Mouse (Mus musculus) gonadal fat pad, adult 2 months (tissue): ENCODE data around the gene Grem1. TPM values are rescaled to one million over a fixed set of nuclear protein-coding genes. Genes with fewer than 3 reads are reported as not detected.

ENCODE experiments used
- DNase-seq: peaks from one replicate; pipeline ENCODE4 v3.0.0-alpha.2; 2012; ENCODE audit warnings: low read depth
- polyA plus RNA-seq: library from polyadenylated mRNA; depleted of rRNA; stranded (reverse); fragments of >200 nt; gene quantifications from 2 replicates; pipeline ENCODE4 v1.2.3, GENCODE M21; 2012; rRNA removed

Grem1 gene
- 0.49 and 0.58 TPM in 2 replicates for polyA plus RNA-seq

DNA sequence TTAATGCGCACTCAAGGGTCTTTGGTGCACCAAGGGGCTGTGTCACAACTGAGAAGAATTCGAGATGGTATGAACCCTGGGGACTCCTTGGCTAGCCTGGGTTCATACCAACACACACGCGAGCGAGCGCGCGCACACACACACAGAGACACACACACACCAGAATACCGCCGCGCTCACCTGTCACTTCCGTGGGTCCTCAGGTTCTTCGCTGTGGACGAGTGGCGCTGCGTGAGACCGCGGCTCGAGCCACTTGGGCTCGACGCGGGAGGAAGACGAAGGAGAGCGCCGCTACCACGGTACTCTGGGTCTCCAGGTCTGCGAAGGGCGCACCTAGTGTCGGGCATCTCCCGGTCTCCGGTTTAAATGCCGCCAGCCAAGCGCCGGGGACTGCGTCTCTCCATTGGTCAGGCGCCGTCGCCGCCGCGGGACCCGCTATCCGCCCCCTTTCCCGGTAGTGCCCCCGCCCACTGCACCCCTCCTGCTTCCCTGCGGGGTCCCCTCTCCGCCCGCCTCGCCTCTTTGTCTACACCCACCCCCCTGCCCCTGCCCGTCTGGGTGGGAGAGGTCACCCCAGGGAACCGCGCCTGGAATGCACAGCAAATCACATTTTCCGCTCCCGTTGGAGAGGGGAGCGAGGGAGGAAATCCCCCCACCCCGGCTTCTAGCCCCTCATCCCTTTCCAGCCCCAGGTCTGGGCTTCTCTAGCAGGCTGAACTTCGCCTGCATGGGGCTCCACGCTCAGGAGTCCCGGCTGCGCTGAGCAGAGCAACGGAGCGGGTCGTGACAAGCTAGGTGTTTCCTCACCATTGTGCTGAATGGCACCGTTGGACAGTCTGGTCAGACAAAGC, at the start of gene Grem1:
Gene Grem1, minus strand, starts transcription at position 336 of the 851 bp plus-strand sequence.
- no peak for DNase-seq

DNA sequence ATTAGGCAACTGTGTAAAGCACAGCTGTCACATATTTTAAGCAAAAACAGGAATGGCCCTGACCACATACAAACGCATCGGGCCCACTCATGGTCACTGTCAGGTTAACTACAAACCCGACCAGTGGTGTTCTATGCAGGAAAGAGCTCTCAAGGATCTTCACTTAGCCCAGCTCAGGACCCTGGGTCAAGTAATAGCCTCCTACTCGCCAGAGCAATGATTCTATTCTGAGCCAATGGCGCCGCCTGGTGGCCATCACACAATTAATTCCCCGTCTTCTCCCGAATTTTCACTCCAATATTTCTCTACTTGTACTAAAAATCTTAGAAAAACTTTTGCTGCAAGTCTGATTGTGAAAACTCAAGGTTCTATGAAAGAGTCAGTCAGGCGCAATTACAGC, 49.2 kb upstream of the Grem1 start:
- DNase-seq, result no peak

DNA sequence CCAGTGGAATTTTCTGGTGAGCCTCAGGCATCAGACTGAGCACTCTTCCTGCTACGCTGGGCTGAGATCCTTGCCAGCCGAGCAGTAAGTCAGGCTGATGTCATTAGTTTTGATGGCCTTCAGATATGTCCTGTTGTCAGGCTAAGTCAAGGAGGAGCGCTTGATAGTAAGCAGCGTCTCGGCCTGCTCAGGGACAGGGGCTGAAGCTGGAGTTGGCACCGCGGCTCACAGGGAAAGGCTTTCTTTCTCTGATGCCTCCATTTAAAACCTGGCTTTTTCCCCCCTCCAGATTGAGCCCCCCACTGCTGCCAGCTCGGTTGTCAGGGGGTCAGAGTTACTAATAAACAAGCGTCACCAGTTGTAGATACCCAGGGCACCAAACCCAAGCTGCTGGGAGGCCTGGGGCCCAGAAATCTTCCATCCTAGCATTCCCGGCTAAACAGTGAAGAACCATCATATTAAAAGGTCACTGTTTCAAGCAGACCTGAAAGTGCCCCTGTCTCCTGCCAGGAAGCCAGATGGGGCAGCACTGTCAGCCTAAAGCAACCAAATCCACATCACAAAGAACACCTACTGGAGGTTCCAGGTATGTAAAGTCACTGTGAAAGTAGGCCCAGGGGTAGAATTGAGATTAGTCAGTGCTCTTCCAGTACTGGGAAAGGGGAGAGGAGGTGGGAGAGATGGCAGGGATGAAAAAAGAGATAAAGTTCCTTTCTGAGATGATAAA, 48.6 kb upstream of the Grem1 start:
- DNase-seq, result no peak

DNA sequence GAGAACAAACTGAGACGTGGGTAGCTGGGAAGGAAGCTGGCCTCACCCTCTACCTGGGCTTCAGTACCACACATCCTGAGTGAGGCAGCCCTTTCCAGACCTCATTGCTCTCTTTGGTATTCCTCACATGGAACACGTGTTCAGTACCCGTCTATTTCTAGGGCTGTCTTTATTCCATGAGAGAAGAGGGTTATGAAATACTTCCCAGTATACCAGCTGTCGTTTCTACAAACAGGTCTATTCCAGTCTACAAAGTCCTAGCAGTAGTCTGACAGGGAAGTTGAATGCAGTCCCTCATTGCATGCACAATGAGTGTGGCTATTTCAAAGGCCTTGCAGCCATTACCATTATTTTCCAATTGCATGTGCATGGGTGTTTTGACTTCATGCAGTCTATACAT, 47.3 kb upstream of the Grem1 start:
- no peak for DNase-seq

DNA sequence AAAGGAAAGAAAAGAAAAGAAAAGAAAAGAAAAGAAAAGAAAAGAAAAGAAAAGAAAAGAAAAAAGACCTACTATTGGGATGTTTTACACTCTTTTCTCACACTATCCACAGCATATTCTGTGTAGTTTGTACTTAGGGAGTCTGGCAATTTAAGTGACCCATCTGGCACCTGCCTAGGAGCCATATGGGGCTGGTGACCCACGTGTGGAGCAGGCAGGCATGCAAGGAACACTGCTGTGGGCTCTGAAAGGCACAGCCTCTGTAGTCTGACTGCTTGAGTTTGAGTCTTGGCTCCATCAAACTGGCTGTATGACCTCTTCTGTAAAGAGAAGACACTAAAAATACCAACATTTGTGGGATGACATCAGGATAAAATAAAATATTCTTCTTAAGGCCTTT, 45.3 kb upstream of the Grem1 start:
- DNase-seq, result no peak

DNA sequence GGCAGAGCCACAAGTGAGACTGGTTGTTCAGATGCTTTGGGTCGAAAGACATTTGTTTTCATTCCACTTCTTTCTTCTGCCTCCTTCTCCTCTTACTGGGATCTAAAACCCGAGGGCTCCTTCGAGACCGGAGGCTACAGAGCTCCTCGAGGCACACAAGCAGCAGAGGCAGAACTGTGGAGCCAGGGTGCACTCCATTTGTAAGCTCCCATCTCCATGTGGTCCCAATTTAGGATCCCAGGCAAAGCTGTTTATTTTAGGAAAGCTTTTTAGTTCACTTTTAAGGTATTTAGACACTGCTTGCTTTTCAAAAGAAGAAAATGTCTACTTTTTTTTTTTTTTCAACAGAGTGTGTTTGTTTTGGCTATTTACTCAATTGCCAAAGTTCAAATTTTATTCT, 42.4 kb upstream of the Grem1 start:
- no peak for DNase-seq

DNA sequence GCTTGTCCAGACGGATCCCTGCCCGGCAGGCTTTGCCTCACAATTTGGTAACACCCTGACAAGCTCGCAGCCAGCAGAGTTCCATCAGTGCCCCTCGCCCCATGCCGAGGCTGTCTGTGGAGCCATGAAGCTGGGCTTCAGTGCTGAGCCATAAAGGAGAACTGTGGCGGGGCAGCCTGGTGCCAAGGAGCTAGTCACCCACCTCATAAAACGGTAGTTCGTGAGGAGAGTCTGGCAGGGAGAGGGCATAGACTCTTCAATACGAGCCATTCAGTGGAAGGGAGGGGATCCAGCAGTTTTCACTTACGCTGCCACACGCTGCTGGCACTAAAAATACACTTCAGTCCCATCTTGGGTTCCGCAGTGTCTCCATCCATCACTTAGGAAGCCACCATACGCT, 40.2 kb upstream of the Grem1 start:
- no peak for DNase-seq

DNA sequence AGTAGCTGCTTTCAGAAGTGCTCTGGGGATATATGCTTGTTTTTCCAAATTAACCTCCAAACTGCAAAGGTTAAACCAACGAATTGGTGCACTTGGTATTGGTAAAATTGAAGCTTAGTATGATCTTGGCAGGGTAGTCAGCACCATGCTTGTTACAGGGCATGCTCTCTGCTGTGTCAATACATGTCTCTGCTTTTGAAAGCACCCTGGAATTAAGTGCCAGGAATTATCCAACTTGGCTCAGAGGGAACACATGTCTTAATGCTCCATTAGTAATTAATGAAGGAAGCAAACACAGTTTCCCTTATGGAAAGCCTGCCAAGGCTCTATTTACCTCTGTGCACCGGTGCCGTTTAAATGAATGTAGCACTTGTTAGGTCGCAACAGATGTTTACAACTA, 36.7 kb upstream of the Grem1 start:
- peak; percentile 85 for DNase-seq

DNA sequence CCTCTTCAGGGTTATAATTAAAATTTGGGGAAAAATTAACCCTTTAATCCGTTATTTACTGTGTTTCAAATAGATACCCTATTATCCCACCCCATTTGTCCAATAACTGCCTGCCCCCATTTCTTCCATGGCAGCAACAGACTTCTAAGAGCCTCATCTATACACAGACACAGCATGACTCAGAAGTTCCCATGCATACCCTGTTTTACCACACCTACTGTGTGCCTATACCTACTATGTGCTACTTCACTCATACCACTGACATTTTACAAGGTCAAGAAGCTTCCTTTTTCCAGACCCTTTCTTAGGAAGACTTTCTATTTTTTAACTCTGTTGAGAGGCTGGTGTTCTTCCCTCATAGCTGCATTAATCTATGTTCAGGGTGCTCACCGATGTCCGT, 35.1 kb upstream of the Grem1 start:
- no peak for DNase-seq

DNA sequence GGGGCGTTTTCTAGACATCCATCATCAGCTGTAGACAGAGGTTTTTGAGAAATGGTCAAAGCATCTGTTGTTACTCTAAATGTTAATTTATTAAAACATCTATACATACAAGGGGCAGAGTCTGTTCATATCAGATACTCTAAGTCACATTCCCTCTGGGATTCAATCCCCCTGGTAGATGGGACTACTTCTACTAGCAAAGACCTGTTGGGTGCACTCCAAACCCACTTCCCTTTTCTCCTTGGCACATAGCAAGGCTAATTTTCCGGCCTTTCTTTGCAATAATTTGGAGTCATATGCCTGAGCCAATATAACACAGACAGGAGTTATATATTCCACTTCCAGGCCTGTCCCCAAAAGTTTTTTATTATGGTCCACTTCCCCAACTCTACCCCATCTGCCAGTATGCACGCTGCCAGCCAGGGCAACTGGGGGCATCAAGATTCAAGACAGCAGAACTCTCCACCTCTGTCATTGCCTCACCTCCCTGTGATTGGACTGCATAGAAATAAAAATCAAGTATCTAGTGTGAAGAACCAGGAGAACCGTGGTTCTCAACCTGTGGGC, 30.5 kb upstream of the Grem1 start:
- no peak for DNase-seq

DNA sequence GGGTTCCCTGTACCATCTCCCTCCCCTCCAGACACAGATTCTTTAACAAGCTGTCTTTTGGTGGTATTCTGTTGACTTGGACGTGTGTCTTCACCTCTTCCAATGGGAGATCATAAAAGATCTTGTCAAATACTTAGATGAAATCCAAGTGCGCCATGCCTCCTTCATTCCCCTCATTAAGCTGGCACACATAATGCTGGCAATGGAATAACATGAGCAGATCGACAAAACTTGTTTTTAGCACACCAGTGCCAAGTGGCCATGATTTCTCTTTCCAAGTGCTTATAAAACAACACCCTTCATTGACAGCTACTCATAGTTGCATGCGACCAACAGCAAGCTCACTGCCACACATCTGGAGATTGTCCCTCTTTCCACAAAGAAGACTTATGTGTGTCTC, 29.4 kb upstream of the Grem1 start:
- no peak for DNase-seq

DNA sequence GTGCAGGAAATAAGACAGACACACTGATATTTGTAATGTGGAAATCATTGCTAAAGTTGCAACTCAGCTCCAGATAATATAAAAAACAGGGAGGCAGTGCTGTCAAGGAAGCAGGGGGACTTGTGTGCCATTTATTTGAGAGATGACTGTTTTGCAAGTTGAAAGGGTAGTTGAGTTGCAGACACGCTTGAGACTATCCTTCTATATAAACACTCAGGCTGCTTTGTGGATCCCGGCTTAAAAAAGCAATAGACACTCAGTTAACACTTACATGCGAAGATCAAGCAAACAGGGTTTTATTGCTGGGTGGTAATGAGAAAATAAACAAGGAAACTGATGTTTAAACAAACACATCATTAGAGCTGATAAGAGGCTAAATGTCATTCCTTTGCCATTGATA, 26.4 kb upstream of the Grem1 start:
- DNase-seq, result no peak

DNA sequence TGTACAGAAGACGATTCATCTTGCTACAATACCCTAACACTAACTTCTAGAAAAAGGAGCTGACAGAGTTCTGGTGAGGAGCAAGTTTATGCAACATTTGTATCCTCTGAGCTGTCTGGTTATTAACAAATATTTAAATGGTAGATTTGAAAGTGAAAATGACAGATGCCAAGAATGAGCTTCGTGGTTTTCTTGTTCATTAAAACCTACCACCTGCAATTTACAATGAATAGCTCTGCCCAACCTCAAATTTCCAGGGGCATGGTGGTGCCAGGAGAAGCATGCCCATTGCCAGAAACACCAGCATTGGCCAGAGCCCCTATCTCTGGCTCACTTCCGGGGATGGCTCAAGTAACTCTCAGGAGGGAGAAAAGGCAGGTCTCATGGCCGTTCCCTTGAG, 23.1 kb upstream of the Grem1 start:
- no peak for DNase-seq

DNA sequence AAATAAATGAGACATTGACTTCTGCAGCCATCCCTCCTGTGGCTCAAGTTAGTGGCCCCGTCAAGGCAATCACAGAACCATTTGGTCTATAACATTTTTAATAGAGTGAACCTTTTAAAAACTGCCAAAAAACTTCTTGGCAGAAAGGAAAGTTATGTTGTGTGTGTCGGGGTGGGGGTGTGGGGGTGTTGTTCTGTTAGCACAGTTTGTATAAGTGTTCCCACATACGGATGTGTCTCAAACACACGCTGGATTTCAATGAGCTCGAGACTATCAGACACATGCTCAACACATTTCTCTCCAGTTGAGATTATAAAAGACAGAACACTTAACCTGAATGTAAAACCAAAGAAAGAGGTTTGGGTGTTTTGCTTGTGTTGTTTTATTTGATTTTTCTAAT, 22.7 kb upstream of the Grem1 start:
- no peak for DNase-seq

DNA sequence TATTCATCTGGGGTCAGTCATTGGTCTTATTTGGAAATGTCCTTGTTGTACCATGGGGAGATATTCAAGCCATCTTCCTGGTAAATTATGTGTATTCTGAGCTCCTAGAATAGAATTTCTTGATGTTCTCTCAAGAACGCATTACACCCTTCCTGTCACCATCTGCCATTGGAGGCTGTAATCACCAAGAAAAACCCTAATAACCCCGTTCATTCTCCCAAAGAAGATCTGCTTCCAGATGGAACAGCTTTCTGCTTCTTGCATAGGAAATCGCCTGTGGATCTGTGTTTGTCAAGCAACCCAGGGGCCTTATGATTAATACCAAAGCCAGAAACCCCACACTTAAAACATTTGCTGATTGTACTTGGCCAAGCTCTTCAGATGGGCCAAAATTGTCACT, 20.9 kb upstream of the Grem1 start:
- DNase-seq, result no peak

DNA sequence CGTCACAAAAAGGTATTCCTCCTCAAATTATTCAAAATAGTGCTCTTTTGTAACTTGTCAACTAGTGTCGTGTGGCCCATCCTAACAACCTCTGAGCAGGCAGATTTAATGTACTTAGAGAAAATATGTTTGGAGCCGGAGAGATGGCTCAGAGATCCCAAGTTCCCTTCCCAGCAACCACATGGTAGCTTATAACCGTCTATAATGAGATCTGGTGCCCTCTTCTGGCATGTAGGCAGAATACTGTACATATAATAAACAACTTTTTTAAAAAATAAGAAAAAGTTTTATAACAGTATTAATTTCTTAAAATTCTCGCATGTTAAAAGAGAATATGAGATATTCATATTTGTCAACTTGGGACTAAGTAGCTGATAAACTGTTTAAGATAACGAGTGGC, 19.6 kb upstream of the Grem1 start:
- no peak for DNase-seq

DNA sequence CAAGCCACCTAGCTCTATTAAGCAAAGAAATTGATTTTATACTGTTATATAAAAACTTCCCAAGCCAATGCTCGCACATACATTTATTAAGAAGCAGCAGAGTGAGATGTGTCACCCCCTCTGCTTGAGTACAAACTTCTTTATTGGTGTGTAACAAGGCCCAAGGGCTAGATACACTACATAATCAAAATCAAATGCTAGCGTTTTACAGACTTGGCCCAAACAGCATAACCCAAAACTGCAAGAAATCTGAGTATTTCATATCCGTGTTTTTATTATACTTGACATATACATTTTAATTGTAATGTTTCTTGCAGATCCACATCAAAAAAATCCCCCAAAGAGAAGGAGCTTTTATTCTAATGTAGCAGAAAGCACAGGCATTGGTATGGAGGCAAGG, 17.9 kb upstream of the Grem1 start:
- no peak for DNase-seq

DNA sequence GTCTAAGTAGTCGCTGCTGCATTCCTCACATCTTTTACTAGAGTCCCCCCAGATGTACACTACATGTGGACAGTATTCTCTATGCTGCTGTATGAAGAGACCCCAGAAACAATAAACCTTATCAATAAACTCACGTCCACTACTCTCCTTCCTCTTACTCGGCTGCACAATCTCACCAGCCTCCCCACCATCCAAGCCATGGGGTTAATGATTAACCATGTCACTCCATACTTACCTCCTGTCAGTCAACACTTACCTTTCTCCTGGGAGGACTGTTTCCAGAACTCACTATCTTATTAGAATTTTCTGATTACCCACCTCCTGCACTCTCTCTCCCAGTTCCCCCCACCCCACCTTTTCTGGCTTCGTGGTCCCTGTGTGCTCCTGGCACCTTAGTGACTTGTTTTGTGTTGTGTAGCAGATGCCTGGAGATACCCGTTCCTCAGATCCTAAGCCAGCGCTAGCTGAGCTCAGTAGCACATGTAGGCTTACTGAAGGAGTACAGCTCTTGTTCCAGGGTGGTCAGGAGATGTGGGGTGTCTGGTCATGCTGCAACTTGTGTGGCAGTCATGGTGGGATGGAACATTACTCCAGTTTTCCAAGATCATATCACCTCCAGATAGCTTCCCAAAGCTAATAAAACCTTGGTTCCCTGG, 15.8 kb upstream of the Grem1 start:
- DNase-seq, result no peak

DNA sequence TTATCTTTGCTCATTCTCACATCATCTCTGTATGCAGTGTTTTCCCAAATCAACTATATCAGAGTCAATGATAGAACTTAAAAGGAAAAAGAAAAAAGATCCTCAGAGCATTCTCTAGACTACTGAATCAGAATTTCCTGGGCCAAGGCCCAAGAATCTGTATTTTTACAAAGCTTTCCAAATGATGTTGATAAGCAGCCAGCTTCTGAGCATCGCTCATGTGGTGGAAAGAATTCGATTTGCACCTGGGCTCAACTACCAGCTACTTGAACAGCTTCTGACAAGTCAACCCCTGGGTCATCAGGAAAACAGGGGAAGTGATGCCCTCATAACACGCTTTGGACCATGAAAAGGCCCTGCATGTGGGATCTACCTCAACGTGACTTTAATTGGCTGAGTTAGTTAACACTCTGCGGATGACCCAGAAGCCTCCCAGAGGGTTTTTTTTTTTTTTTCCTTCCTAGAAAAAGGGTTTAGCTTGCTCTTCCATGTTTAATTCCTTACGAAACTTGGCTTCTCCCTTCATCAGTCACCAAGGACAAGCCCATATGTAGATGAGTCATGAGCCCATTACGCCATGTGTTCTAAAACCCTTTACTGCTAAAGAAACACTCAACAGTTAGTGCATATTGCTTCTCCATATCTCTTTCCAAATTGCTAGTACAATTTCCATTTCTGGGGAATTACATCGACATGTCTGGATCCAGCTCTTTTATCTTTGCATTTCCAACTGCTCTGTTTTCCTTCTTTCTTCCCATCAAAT, 10.3 kb upstream of the Grem1 start:
- peak; percentile 4 for DNase-seq

DNA sequence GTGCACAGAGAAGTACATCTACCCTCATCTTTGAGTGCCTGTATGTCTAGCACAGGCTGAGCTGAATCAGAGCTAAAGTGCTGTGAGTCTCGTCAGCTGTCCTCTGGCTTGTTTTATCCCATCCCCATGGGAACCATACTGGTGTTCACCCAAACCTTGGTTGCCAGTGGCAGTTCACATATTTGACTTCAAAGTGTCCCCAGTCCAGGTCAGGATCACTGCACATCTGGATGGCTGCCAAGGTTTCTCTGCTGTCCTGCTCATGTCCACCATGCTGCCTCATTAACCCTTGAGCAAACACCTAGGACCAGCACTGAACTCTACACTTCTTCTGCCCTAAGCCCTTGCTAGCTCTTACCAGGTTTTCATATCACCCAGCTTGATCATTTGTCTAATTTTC, 7.4 kb upstream of the Grem1 start:
- DNase-seq, result no peak

DNA sequence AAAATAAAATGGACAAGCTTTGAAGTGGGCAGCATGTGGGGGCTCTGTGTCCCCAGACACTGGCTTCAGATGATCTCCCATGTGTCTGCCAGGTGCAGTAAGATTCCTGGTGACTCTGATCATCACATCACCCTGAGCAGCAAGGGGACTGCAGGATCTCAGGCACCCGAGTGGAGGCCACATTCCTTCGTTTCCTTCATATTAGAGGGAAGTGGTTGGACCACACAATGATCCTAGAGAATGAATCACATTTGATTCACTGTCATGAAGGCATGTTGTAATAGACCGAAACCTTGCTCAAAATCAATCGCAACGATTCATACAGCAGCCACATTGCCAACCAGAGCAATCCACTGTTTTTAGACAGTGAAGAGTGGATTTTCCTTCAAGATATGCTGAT, 6.5 kb upstream of the Grem1 start:
- DNase-seq, result no peak
